Comparison of ENCODE assay signal across 20 mouse cellular contexts in genomic region chr12:85986024-85986423, GRCm38 (mm10).
DNase-seq lines count a peak whose midpoint lies in the region; ATAC-seq and TF ChIP-seq lines count a peak whose summit lies in the region.
"Had no signal": no experiment of that assay in that cellular context is flagged by ENCODE, and none has a peak within 500 bp of the region (broad histone marks: within the 10 kb centered on the region; RNA-seq: fewer than 3 reads in every experiment).

No protein-coding gene starts in this region.

- H3K4me3 ChIP-seq in gastrocnemius, adult 2 months, result no peak overlapping the region
- no peak overlapping the region for H3K4me3 ChIP-seq in kidney, embryonic 14.5 days (ENCODE audit: low read length)
- no peak overlapping the region for H3K4me3 ChIP-seq in lung, embryonic 14.5 days (ENCODE audit: low read depth, low read length)
- no peak overlapping the region for H3K4me3 ChIP-seq in lung, adult 2 months (replicated peaks; ENCODE audit: extremely low read depth, low read depth, low read length)
- H3K4me3 ChIP-seq in limb, embryonic 10.5 days, result no peak overlapping the region
- H3K4me3 ChIP-seq: embryonic facial prominence, embryonic 13.5 days; left cerebral cortex, adult 2 months; liver, embryonic 15.5 days had no signal

- H3K27me3 ChIP-seq in kidney, embryonic 14.5 days (ENCODE audit: control insufficient read depth, insufficient read depth, low read length), result no peaks in the 10 kb centered on the region
- no peaks in the 10 kb centered on the region for H3K27me3 ChIP-seq in lung, embryonic 14.5 days (ENCODE audit: insufficient read depth, low read length)
- no peaks in the 10 kb centered on the region for H3K27me3 ChIP-seq in limb, embryonic 10.5 days (ENCODE audit: low read depth, poor library complexity, severe bottlenecking)
- H3K27me3 ChIP-seq: embryonic facial prominence, embryonic 13.5 days; liver, embryonic 15.5 days; Patski had no signal

- intact Hi-C loops in gastrocnemius, adult 2 months (cut with DNase I), result no loop called here
- intact Hi-C loops in gastrocnemius, postnatal 36 days (cut with DNase I), result no loop called here

- H3K9ac ChIP-seq in kidney, embryonic 14.5 days (ENCODE audit: low read depth, low read length), result no peak overlapping the region
- no peak overlapping the region for H3K9ac ChIP-seq in lung, embryonic 14.5 days
- H3K9ac ChIP-seq: embryonic facial prominence, embryonic 13.5 days; hindbrain, embryonic 14.5 days; liver, embryonic 15.5 days had no signal

- no peak for DNase-seq in gastrocnemius, adult 2 months
- no peak for DNase-seq in gastrocnemius, postnatal 36 days
- DNase-seq in kidney, postnatal 10 days, result no peak
- DNase-seq in lung, embryonic 14.5 days, result no peak
- no peak for DNase-seq in lung, adult 2 months
- no peak for DNase-seq in limb, embryonic 10.5 days (ENCODE audit: low spot score)
- DNase-seq in thymus, postnatal 14 days, result no peak
- DNase-seq: adrenal gland, adult 8-10 months; cerebellum, postnatal 14 days; gastrocnemius, postnatal 14 days; right cerebral cortex, postnatal 4 days; thymus, postnatal 4 days had no signal

- WGBS in kidney, embryonic 14.5 days, result 68% methylated on average over 7 of the region's 7 CpGs
- WGBS in lung, embryonic 14.5 days, result 44% methylated on average over 7 of the region's 7 CpGs
- WGBS in lung, adult 2 months, result 76% methylated on average over 7 of the region's 7 CpGs
- WGBS in limb, embryonic 10.5 days, result 66% methylated on average over 7 of the region's 7 CpGs

- TF ChIP-seq CTCF in gastrocnemius, adult 2 months (IDR thresholded peaks at IDR 0.05), result no peak
- TF ChIP-seq CTCF in lung, embryonic 14.5 days (IDR thresholded peaks at IDR 0.05; ENCODE audit: low read depth), result no peak
- TF ChIP-seq CTCF in lung, adult 2 months (IDR thresholded peaks at IDR 0.05; ENCODE audit: insufficient read depth, low read length), result no peak

- no peak overlapping the region for H3K4me2 ChIP-seq in kidney, embryonic 14.5 days (replicated peaks; ENCODE audit: low read depth, low read length)
- H3K4me2 ChIP-seq in lung, embryonic 14.5 days, result no peak overlapping the region
- H3K4me2 ChIP-seq: embryonic facial prominence, embryonic 13.5 days; liver, embryonic 15.5 days; midbrain, embryonic 11.5 days had no signal

- H3K36me3 ChIP-seq in kidney, embryonic 14.5 days (ENCODE audit: control insufficient read depth, insufficient read depth, low read length), result no peaks in the 10 kb centered on the region
- no peaks in the 10 kb centered on the region for H3K36me3 ChIP-seq in lung, embryonic 14.5 days (ENCODE audit: insufficient read depth)
- no peaks in the 10 kb centered on the region for H3K36me3 ChIP-seq in limb, embryonic 10.5 days
- H3K36me3 ChIP-seq: embryonic facial prominence, embryonic 13.5 days; liver, embryonic 15.5 days had no signal

- H3K4me1 ChIP-seq in kidney, embryonic 14.5 days (ENCODE audit: control insufficient read depth, insufficient read depth, low read length), result peaks cover 12% of the 10 kb centered on the region
- peaks cover 22% of the 10 kb centered on the region for H3K4me1 ChIP-seq in lung, embryonic 14.5 days (ENCODE audit: insufficient read depth)
- H3K4me1 ChIP-seq in lung, adult 2 months (ENCODE audit: control insufficient read depth, insufficient read depth, low read length), result peaks cover 16% of the 10 kb centered on the region
- peaks cover 26% of the 10 kb centered on the region for H3K4me1 ChIP-seq in limb, embryonic 10.5 days
- H3K4me1 ChIP-seq: liver, embryonic 15.5 days had no signal

- TF ChIP-seq POLR2A in lung, adult 2 months (IDR thresholded peaks at IDR 0.05; ENCODE audit: borderline replicate concordance, extremely low read depth, low read depth, low read length), result no peak

- ATAC-seq in kidney, embryonic 14.5 days (ENCODE audit: low FRiP score, low TSS enrichment), result no peak
- ATAC-seq in lung, embryonic 14.5 days (ENCODE audit: insufficient read depth), result peak; percentile 60; the same call in 1 of the 2 replicates
- ATAC-seq: CD4-positive, CD25-positive, alpha-beta regulatory T cell, adult 4 months; Patski had no signal

- peak overlapping the region; percentile 21; the same call in 1 of the 2 replicates for H3K27ac ChIP-seq in gastrocnemius, adult 2 months
- H3K27ac ChIP-seq in kidney, embryonic 14.5 days (ENCODE audit: low read depth, low read length), result peak overlapping the region; percentile 49; the same call in 1 of the 2 replicates
- H3K27ac ChIP-seq in lung, embryonic 14.5 days (ENCODE audit: low read depth), result no peak overlapping the region
- 0 out of 2 replicates have a peak overlapping the region, but pooled peaks have one; percentile 26 for H3K27ac ChIP-seq in limb, embryonic 10.5 days
- H3K27ac ChIP-seq: embryonic facial prominence, embryonic 13.5 days; left cerebral cortex, adult 2 months; liver, embryonic 15.5 days had no signal

- no peaks in the 10 kb centered on the region for H3K9me3 ChIP-seq in kidney, embryonic 14.5 days (ENCODE audit: control insufficient read depth, low read length)
- no peaks in the 10 kb centered on the region for H3K9me3 ChIP-seq in lung, embryonic 14.5 days (ENCODE audit: low read depth, low read length)
- H3K9me3 ChIP-seq in limb, embryonic 10.5 days (replicated peaks), result no peaks in the 10 kb centered on the region
- H3K9me3 ChIP-seq: embryonic facial prominence, embryonic 13.5 days; liver, embryonic 15.5 days had no signal
